Mouse (Mus musculus): ENCODE results near the gene Zmynd8.

Zmynd8 gene

GRCm38 (mm10) chr2:165858453-165859384, 40.1 kb downstream of the Zmynd8 start:
- DNase-seq (ENCODE audit: low read depth, low spot score), result no peak

- DNase-seq (ENCODE audit: low read depth, low spot score), result no peak
These were observed 40.9 kb downstream of the Zmynd8 start for GRCm38 (mm10) chr2:165857841-165858426.

- DNase-seq (ENCODE audit: low read depth, low spot score), result no peak
These were observed 41.4 kb downstream of the Zmynd8 start for GRCm38 (mm10) chr2:165857395-165857831.

- DNase-seq (ENCODE audit: low read depth, low spot score), result no peak
These were observed 42.1 kb downstream of the Zmynd8 start for GRCm38 (mm10) chr2:165856611-165857200.

DNA sequence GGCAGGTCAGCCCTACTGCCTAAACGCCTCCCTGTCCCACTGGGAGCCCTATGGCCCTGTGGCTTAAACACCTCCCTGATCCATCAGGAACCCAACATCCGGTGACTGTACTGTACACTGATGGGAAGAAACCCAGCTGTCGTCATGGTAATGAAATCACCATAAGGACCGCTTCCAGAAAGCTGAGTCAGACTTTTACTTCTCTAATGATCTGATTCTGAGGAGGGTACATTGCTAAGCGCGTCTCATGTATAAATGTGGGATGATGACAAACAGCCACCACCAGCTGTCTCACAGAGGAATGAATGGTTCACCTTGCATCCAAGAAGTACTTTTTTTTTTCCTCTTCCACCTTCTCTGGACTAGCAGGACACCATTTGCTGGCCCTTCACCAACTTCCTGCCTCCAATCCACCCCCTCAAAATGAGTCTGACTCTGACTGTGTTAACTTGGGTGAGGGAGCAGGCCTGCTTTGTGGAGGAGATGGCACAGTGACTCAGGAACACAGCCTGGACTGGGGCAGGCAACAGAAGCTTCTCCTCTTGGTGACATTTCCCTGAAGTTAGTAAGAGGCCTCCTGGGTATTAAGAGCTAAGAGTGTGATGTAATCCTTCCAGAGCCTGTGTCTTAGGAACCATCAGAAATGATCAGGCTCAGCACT, 43.0 kb downstream of the Zmynd8 start:
- no peak for DNase-seq (ENCODE audit: low read depth, low spot score)

DNA sequence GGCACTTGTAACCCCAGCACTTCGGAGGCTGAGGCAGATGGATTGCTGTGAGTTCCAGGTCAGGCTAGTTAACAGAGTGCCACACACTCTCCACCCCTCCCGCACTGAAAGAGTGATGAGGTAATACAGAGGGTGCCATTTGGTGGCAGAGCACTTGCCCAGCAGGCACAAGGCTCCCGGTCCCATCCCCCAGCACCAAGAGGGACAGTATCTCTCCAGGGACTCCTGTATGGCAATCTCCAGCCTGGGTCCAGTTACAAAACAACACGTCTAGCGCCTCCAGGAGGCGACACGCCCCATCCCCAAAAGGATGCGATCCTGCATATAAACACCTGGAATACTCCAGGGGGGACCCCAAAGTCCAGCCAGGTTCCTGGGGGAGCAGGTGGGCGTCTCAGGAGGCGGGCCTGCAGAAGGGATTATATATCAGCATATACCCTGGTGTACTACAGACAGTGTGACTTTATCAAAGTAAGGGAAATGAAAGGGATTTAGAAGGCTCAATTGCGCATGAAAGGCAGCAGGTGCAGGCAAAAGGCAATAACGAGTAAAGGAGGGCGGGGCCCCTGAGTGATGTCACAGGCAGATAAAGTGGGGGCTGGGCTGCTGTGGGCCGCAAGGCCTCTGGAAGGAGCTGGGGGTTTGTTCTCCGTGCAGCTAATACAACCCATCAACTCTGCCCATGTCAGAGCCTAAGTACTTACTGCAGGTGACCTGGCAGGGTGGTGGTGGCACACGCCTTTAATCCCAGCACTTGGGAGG, 44.4 kb downstream of the Zmynd8 start:
- no peak for DNase-seq (ENCODE audit: low read depth, low spot score)

- DNase-seq (ENCODE audit: low read depth, low spot score), result no peak
These were observed 45.8 kb downstream of the Zmynd8 start for GRCm38 (mm10) chr2:165852896-165853633.

- no peak for DNase-seq (ENCODE audit: low read depth, low spot score)
These were observed 46.4 kb downstream of the Zmynd8 start for GRCm38 (mm10) chr2:165852453-165852852.

- DNase-seq (ENCODE audit: low read depth, low spot score), result no peak
These were observed 46.9 kb downstream of the Zmynd8 start for GRCm38 (mm10) chr2:165851811-165852415.

DNA sequence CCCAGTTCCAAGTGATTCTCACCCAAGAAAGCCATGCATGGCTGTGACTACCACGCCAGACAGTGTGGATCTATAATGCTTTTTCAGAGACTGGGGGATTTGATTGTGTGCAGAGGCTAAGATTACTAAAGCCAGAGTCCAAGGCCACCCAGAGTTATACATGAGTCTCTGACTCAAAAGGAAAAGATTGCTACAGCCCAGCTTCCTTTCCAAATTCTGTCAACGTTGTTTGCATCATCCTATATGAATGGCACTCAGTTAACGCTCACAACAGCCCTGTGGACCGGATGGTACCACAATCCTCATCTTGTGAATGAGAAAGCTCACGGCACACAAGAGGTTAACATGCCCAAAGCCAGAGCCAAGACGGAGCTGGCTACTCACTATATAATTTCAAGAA, 48.0 kb downstream of the Zmynd8 start:
- DNase-seq (ENCODE audit: low read depth, low spot score), result no peak

DNA sequence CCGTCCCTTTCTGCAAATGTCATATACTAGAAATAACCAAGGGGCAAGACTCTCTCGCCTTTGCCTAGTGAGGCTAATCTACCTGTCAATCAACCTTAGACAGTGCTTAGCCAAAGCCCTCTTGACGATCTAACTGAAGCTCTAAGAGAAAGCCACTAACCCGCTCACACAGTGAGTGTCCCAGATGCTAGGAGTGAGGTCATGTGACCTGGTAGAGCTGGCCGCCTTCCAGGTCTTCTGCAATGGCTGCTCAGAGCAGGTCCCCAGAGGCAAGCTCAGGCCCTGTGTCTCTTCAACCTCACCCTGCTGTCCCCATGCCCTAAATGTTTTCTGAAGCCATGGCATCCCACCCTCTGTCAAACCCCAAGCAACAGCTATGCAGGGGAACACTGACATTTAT, 49.7 kb downstream of the Zmynd8 start:
- no peak for DNase-seq (ENCODE audit: low read depth, low spot score)

DNA sequence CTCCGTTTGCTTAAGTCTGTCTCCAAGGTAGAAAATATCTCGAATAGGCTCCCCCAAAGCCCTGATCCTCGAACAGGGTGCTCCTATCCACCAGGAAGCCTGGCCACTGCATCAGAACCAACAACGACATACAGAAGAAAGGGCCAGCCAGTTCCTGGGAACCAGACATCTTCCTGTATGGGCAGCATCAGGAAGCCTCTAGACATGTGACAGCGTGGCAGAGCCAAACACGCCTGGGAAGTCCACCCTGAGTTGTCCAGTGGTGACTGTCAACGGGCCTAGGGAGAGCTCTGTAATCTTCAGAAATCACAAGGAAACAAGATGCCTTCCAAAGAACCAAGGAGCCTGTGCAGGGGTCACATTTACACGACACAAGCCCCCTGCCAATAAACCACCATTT, 52.0 kb downstream of the Zmynd8 start:
- DNase-seq (ENCODE audit: low read depth, low spot score), result no peak

- DNase-seq (ENCODE audit: low read depth, low spot score), result no peak
These were observed 53.3 kb downstream of the Zmynd8 start for GRCm38 (mm10) chr2:165845490-165845889.

DNA sequence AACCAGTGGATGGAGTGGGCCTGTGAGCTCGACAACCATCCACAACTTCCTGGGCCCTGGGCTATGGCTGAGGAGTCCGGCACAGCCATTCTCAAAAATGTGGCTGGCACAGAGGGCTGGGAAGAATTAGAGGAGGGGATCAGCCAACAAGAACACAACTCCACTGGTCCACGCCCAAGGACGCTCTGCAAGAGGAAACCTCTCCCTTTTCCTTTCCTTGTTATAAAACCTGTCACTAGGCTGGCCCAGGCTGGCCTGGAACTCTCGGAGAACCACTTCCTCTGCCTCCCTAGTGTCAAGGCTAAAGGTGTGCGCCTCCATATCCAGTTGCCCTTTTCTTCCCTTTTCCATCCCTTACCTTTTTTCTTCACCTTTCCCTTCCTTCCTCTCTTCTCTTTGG, 55.5 kb downstream of the Zmynd8 start:
- DNase-seq (ENCODE audit: low read depth, low spot score), result no peak

DNA sequence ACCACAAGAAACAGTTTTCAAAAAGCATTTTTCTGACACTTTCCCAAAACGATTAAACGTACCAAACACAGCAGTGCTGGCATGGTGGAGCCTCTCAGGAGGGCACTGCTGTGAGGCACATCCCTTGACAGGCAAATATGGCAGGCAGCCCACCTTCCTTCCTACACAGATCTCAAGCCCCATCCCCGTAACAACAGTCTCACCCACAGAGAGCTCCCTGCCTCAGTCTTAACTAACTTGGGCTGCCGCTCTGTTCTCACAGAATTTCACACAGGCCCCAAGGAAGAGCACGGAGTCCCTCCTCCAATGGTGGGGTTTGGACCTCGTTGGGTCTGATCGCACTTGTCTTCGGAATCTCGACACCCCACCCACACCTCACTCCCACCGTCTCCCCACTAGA, 56.6 kb downstream of the Zmynd8 start:
- no peak for DNase-seq (ENCODE audit: low read depth, low spot score)

DNA sequence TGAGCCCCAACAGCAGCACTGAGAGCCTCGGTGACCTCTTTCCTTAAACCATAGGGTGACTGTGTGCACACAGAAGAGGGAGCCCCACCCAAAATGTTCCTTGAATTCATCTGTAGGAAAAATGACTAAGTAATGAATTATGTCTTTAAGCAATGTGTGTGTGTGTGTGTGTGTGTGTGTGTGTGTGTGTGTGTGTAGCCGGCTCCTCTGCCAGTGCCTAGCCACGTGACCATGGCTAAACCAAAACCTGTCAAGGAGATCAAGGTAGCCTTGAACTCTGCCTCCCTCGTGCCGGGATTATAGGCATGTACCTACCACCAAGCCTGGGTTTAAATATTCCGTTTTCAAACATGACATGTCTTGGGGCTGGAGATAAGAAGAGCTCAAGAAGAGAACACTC, 57.0 kb downstream of the Zmynd8 start:
- no peak for DNase-seq (ENCODE audit: low read depth, low spot score)

DNA sequence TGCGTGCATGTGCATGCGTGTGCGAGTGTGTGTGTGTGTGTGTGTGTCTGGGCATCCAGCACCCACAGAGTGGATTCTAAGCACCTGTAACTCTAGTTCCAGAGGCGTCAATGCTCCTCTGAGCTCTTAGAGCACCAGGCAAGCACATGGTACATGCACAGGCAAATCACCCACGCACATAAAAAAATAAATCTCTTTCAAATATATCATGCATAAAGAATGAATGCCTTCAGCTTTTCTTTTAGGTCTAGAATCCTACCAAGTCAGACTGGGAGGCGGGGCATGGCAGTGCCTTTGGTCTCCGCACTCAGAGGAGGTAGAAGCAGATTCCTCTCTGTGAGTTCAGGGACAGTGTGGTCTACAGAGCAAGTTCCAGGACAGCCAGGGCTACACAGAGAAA, 58.0 kb downstream of the Zmynd8 start:
- no peak for DNase-seq (ENCODE audit: low read depth, low spot score)

- DNase-seq (ENCODE audit: low read depth, low spot score), result no peak
These were observed 59.5 kb downstream of the Zmynd8 start for GRCm38 (mm10) chr2:165839317-165839652.

DNA sequence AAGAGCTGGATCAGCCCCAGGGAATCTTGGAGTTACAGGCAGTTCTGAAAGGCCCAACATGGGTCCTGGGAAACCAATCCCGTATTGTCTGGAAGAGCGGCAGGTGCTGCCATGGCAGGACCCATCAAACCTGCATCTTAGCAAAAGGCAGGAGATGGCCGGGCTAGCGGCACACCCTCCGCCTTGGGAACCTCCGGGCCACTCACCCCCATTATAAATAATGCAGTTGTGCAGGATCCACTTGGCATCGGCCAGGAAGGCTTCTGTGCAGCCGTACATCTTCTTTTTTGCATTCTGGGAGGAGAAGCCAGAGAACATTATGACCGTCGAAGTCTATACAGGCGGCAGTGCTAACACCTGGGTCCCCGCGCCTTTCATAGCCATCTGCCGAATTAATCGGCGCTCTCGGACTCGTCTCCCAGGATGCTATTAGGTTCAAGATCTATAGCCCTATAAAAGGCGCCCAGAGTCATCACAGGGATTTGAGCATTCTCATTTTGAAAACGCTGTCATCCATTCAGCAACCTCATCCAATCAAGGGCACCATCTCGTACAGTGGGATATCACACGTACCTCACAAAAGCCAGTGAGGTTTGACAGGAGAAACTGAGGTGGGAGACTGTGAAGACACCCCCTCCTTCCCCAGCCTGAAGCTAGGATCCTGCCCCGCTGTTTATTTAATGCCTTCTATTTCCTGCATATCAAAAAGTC, 60.1 kb downstream of the Zmynd8 start:
- no peak for DNase-seq (ENCODE audit: low read depth, low spot score)

DNA sequence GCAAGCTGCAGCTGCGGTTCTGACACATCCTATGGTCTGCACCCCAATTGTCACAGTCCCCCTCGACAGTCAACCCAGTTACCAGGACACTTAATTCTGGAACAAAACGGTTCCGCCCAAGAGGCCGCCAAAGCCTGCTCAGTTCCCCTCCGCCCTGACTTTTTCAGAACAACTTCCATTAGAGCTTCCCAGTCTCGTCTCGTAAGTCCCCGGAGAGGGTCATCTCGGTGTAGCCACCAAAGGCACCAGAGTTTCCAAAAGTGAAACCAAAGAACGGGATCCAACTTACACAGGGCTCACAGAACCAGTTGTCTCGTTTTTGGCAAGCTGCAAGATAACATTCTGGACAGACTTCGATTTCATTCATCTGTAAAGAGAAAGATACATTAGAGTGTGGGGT, 64.2 kb downstream of the Zmynd8 start:
- DNase-seq (ENCODE audit: low read depth, low spot score), result no peak
